Mouse (Mus musculus): Measurements from ENCODE around the gene Creld1.
A peak's percentile ranks its signal among the peaks of the same experiment; 100 is the strongest.

The Creld1 gene

GRCm38 (mm10) chr6:113471297-113471936, 11.7 kb upstream of the Creld1 start, which contains the start of gene Il17rc:
Gene Il17rc, plus strand, starts transcription at chr6:113471427.
- peak; percentile 39 for DNase-seq

DNA sequence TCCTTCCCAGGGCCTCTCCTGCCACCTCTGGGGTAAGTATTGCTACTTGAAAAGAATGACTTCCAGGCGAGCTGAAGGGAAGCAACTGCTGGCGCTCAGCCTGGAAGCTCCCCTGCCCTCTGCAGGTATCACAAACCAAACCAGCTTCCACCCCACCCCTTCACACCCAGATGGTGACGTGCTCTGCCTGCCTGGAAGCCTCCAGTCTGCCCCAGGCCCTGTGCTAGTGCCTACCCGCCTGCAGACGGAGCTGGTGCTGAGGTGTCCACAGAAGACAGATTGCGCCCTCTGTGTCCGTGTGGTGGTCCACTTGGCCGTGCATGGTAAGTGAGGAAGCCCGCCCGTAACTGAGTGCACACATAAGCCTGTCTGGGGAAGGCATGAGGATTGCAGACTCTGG, 11.0 kb upstream of the Creld1 start:
- no peak for DNase-seq

DNA sequence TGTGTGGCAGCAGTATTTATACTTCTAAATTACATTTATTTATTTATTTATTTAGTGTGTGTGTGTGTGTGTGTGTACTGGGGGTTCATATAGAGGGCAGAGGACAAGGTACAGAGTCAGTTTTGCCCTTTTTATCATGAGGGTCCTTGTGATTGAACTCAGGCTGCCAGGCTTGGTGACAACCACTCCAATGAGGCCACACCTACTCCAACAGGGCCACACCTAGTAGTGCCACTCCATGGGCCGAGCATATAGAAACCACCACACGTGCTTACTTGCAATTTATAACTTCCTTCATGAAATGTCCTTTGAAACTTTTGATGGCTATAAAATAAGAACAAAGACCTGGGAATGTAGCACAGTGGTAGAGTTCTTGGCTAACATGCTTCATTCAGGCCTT, 9.9 kb upstream of the Creld1 start:
- no peak for DNase-seq

- no peak for DNase-seq
Measured at GRCm38 (mm10) chr6:113473715-113474114, 9.4 kb upstream of the Creld1 start.

GRCm38 (mm10) chr6:113477353-113477752, 5.7 kb upstream of the Creld1 start:
- DNase-seq: no peak

DNA sequence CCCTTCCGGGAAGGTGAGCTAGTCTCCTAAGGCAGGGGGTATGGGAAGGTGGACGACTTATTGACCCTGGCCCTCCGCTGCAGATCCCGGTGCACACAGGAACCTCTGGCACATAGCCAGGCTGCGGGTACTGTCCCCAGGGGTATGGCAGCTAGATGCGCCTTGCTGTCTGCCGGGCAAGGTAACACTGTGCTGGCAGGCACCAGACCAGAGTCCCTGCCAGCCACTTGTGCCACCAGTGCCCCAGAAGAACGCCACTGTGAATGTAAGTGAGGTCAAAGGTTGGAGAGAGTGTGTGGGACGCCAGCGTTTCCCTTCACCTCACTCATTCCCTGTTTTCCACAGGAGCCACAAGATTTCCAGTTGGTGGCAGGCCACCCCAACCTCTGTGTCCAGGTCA, 4.2 kb upstream of the Creld1 start:
- DNase-seq: no peak

- DNase-seq: no peak
Measured at GRCm38 (mm10) chr6:113480555-113481373, 2.3 kb upstream of the Creld1 start.

DNA sequence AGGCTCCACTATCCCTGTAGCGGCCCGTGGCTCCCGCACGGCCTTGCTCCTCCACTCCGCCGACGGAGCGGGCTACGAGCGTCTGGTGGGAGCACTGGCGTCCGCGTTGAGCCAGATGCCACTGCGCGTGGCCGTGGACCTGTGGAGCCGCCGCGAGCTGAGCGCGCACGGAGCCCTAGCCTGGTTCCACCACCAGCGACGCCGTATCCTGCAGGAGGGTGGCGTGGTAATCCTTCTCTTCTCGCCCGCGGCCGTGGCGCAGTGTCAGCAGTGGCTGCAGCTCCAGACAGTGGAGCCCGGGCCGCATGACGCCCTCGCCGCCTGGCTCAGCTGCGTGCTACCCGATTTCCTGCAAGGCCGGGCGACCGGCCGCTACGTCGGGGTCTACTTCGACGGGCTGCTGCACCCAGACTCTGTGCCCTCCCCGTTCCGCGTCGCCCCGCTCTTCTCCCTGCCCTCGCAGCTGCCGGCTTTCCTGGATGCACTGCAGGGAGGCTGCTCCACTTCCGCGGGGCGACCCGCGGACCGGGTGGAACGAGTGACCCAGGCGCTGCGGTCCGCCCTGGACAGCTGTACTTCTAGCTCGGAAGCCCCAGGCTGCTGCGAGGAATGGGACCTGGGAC, 509 bp upstream of the Creld1 start:
- no peak for DNase-seq

DNA sequence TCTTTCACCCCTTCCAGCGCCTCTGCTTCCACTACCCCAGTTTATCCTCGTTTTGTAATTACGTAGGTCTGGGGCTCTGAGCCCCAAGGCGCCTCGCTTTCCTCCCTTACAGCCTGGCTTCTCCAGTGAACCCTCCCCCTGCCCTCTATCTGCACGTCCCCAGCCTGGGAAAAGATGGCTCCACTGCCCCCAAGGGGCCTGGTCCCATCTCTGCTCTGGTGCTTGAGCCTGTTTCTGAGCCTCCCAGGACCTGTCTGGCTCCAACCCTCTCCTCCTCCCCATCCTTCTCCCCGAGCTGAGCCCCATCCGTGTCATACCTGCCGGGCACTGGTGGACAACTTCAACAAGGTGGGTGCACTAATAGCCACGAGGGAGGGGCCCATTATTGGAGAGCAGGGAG, 632 bp downstream of the Creld1 start:
- DNase-seq: peak; percentile 66

- DNase-seq: no peak
Measured at GRCm38 (mm10) chr6:113487125-113487576, 4.1 kb downstream of the Creld1 start.

- no peak for DNase-seq
Measured at GRCm38 (mm10) chr6:113489410-113489809, 6.3 kb downstream of the Creld1 start.

GRCm38 (mm10) chr6:113492101-113492864, 9.2 kb downstream of the Creld1 start:
- no peak for DNase-seq

GRCm38 (mm10) chr6:113494258-113494788, 11.2 kb downstream of the Creld1 start:
- DNase-seq: peak; percentile 89

GRCm38 (mm10) chr6:113495071-113495675, 12.1 kb downstream of the Creld1 start:
- DNase-seq: no peak

DNA sequence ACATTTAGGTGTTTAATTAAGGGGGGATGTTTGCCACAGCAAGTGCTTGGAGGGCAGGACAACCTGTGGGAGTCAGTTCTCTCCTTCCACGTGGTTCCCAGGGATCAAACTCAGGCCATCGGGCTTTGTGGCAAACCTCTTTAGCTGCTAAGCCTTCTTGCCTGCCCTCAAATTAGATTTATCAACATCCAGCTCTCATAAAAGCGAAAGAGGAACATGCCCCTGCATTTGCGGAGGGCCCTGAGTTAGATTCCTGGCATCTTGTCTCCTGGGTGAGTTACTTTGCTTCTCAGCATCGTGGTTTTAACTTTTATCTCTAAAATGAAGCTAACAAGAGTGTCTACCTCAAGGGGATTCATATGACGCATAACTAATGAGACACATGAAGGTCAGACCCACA, 16.2 kb downstream of the Creld1 start:
- DNase-seq: no peak

- DNase-seq: peak; percentile 76
Measured at GRCm38 (mm10) chr6:113501388-113502084, 18.4 kb downstream of the Creld1 start, which contains the start of gene Prrt3. Gene Prrt3, minus strand, starts transcription at chr6:113501931.

DNA sequence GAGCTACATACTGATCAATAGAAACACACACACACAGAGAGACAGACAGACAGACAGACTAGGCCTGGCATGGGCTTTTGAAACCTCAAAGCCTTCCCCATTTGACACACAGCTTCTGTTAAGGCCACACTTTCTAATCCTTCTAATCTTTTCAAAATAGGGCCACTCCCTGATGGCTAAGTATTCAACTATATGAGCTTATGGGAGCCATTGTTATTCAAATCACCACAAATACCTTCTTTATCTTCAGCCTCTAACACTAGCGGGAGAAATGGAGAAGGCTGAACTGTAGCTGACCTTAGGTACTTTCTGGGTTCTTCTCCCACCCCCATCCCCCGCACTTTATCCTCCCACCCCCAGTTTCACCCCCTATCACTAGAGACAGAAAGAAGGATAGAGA, 19.7 kb downstream of the Creld1 start:
- no peak for DNase-seq

DNA sequence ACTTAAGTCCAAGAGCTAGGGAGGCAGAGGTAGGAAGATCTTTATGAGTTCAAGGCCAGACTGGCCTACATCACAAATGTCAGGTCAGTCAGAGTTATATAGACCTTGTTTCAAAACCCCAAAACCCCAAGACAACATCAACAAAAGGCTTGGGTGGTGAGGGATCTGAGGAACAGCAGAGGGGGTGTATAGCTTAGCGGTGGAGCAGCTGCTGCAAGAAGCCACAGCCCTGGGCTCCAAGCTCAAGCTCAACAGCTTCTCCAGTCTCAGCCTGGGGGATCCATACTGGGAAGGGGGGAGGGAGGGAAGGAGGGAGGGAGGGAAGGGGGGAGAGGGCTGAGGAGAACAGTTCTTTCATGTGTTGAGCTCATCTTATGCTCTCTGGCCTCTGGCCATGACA, 22.6 kb downstream of the Creld1 start:
- DNase-seq: no peak

GRCm38 (mm10) chr6:113507130-113507529, 24.0 kb downstream of the Creld1 start:
- DNase-seq: no peak

DNA sequence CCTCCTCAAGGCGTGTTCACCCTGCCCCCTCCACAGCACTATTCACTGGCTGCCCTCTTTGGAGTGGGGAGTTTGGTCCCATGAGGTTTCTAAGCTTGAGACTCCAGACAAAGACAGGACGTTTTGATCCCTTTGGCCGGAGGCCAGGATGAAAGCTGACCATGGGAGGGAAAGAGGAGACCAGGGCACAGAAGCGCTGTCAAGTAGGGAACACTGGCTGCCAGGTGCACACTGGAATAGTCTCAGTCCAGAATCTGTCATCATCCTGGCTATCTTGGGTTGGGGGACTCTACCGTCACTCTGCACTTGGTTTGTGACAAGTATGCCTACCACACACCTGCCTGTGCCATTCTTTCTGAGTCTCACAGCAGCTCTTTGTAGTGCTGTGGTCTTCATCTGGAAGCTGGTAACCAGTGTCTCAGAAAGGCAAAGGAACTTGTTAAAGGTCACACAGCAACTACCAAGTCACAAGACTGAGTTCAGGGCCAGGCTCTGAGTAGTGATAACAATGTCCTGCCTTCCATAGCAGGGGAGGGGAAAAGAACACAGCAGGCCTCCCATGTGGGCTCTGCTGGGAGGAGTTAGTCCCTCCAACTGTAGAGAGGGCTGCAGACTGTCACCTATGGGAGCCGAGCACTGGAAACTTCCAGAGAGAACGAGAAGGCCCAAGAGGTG, 25.3 kb downstream of the Creld1 start:
- no peak for DNase-seq

DNA sequence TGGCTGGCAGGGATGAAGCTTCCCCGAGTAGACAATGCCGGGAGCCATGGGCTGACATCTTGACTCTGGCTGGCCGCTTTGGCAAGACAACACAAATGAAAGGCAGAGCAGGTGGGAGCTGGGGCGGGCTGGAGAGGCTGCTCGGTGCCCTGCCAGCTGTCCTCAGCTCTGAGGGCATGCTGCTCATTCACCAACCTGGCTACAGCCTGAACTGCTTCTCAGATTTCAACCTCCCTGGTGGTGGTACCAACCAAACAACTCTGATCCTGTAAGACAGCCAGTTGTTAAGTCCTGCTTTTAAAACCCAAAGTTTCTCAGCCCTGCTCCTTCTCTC, 25.8 kb downstream of the Creld1 start:
- no peak for DNase-seq
